Mouse (Mus musculus) left cerebral cortex, postnatal 36 days (tissue): Measurements from ENCODE around the gene Olfr609. TPM values are rescaled to one million over a fixed set of nuclear protein-coding genes. Genes with fewer than 3 reads are reported as not detected.
"Not testable (repeated sequence)": the region's sequence is repeated elsewhere in the genome, so short reads cannot be mapped to it uniquely, and the experiment has no call there.

Source experiments
- DNase-seq, 2 experiments: peaks; one replicate each; pipeline ENCODE4 v3.0.0; 2021 to 2022; ENCODE audit warnings: low spot score in 2 of 2, mixed read lengths in 1 of 2
- intact Hi-C: fragments of 180-260 bp; cut with DNase I; formaldehyde crosslinking; loops from one replicate; pipeline ENCODE4 v1.15.1; 2025
- total RNA-seq, 2 experiments: library from RNA; stranded (reverse); gene quantifications; 2 replicates each; pipeline ENCODE4 v1.2.3; 2021

Gene Olfr609
- total RNA-seq: not detected

- intact Hi-C loops: no loop called here
- DNase-seq: no peak
Observed at GRCm38 (mm10) chr7:103497962-103498361, at the start of gene Olfr609. Olfr609 (minus strand) TSS chr7:103498062.

GRCm38 (mm10) chr7:103542617-103543016 is 44.8 kb upstream of the Olfr609 start, which contains the start of gene Olfr612:
Olfr612 (minus strand) TSS chr7:103542717.
- DNase-seq, intact Hi-C loops: not testable (repeated sequence)

- DNase-seq, intact Hi-C loops: not testable (repeated sequence)
Observed at GRCm38 (mm10) chr7:103520746-103521145, 22.9 kb upstream of the Olfr609 start, which contains the start of gene Olfr611. Olfr611 (minus strand) TSS chr7:103520846.

- intact Hi-C loops: no loop called here
- DNase-seq: no peak
Observed at GRCm38 (mm10) chr7:103512022-103512421, 14.2 kb upstream of the Olfr609 start, which contains the start of gene Olfr610. Olfr610 (minus strand) TSS chr7:103512122.

GRCm38 (mm10) chr7:103477106-103477505 is 20.8 kb downstream of the Olfr609 start:
- intact Hi-C loops, DNase-seq: not testable (repeated sequence)

- DNase-seq: no peak
- intact Hi-C loops: no loop called here
Observed at GRCm38 (mm10) chr7:103469577-103469976, 28.3 kb downstream of the Olfr609 start, which contains the start of gene Olfr608. Olfr608 (plus strand) TSS chr7:103469877.

- DNase-seq: no peak
- intact Hi-C loops: no loop called here
Observed at GRCm38 (mm10) chr7:103460590-103460989, 37.3 kb downstream of the Olfr609 start.

GRCm38 (mm10) chr7:103448746-103449145 is 49.1 kb downstream of the Olfr609 start, which contains the start of gene Olfr606:
Olfr606 (plus strand) TSS chr7:103449046.
- DNase-seq: no peak
- intact Hi-C loops: no loop called here

- no peak for DNase-seq
- intact Hi-C loops: no loop called here
Observed at GRCm38 (mm10) chr7:103445339-103445738, 52.5 kb downstream of the Olfr609 start, which contains the start of gene Olfr605. Olfr605 (minus strand) TSS chr7:103445439.

Other genes with a start within 250 kb of the Olfr609 start
- not detected for gene Usp17ld, start 245.6 kb downstream of the Olfr609 start, total RNA-seq
- not detected for gene Olfr596, start 192.4 kb downstream of the Olfr609 start, total RNA-seq
- gene Olfr597, start 181.7 kb downstream of the Olfr609 start, total RNA-seq: not detected
- gene Olfr598, start 174.5 kb downstream of the Olfr609 start, total RNA-seq: not detected
- not detected for gene Olfr599, start 162.1 kb downstream of the Olfr609 start, total RNA-seq
- gene Olfr600, start 148.4 kb downstream of the Olfr609 start, total RNA-seq: not detected
- gene Olfr601, start 135.4 kb downstream of the Olfr609 start, total RNA-seq: not detected
- gene Olfr603, start 111.9 kb downstream of the Olfr609 start, total RNA-seq: not detected
- not detected for gene Usp17lc, start 83.0 kb downstream of the Olfr609 start, total RNA-seq
- gene Olfr605, start 52.6 kb downstream of the Olfr609 start, total RNA-seq: not detected
- not detected for gene Olfr606, start 49.0 kb downstream of the Olfr609 start, total RNA-seq
- not detected for gene Olfr607, start 33.9 kb downstream of the Olfr609 start, total RNA-seq
- not detected for gene Olfr608, start 28.2 kb downstream of the Olfr609 start, total RNA-seq
- gene Olfr610, start 14.1 kb upstream of the Olfr609 start, total RNA-seq: not detected
- gene Olfr611, start 22.8 kb upstream of the Olfr609 start, total RNA-seq: not detected
- not detected for gene Olfr612, start 44.7 kb upstream of the Olfr609 start, total RNA-seq
- gene Olfr613, start 50.0 kb upstream of the Olfr609 start, total RNA-seq: not detected
- gene Olfr615, start 58.0 kb upstream of the Olfr609 start, total RNA-seq: not detected
- not detected for gene Olfr616, start 71.1 kb upstream of the Olfr609 start, total RNA-seq
- gene Olfr617, start 75.0 kb upstream of the Olfr609 start, total RNA-seq: not detected
- not detected for gene Olfr618, start 92.0 kb upstream of the Olfr609 start, total RNA-seq
- not detected for gene Olfr619, start 102.5 kb upstream of the Olfr609 start, total RNA-seq
- not detected for gene Olfr620, start 114.5 kb upstream of the Olfr609 start, total RNA-seq
- not detected for gene Olfr622, start 144.6 kb upstream of the Olfr609 start, total RNA-seq
- gene Olfr623, start 165.6 kb upstream of the Olfr609 start, total RNA-seq: not detected
- gene Olfr624, start 173.1 kb upstream of the Olfr609 start, total RNA-seq: under 1 TPM in 1 of 2 experiments, not detected in 1; 0.07 TPM
- gene Olfr625-ps1, start 184.7 kb upstream of the Olfr609 start, total RNA-seq: not detected
- gene Olfr243, start 216.6 kb upstream of the Olfr609 start, total RNA-seq: not detected
- gene Olfr628, start 232.3 kb upstream of the Olfr609 start, total RNA-seq: not detected
- gene Olfr629, start 246.9 kb upstream of the Olfr609 start, total RNA-seq: not detected